Mouse (Mus musculus): ENCODE data around the gene Hdac4.

Gene Hdac4

GRCm38 (mm10) chr1:91959891-91960290 is 235.6 kb downstream of the Hdac4 start:
- DNase-seq = no peak

- no peak for DNase-seq
These were observed 236.5 kb downstream of the Hdac4 start for GRCm38 (mm10) chr1:91959044-91959443.

GRCm38 (mm10) chr1:91956229-91956628 is 239.3 kb downstream of the Hdac4 start:
- no peak for DNase-seq

GRCm38 (mm10) chr1:91954954-91955353 is 240.5 kb downstream of the Hdac4 start:
- DNase-seq = no peak

GRCm38 (mm10) chr1:91952912-91953311 is 242.6 kb downstream of the Hdac4 start:
- DNase-seq = no peak

- no peak for DNase-seq
These were observed 248.1 kb downstream of the Hdac4 start for GRCm38 (mm10) chr1:91947441-91947840.

- DNase-seq = no peak
These were observed 252.9 kb downstream of the Hdac4 start for GRCm38 (mm10) chr1:91942583-91942982.

- no peak for DNase-seq
These were observed 253.5 kb downstream of the Hdac4 start for GRCm38 (mm10) chr1:91942031-91942430.

GRCm38 (mm10) chr1:91941094-91941493 is 254.4 kb downstream of the Hdac4 start:
- no peak for DNase-seq

GRCm38 (mm10) chr1:91935171-91935570 is 260.3 kb downstream of the Hdac4 start:
- no peak for DNase-seq

- no peak for DNase-seq
These were observed 261.8 kb downstream of the Hdac4 start for GRCm38 (mm10) chr1:91933681-91934080.

- DNase-seq = no peak
These were observed 263.3 kb downstream of the Hdac4 start for GRCm38 (mm10) chr1:91932221-91932620.

GRCm38 (mm10) chr1:91931786-91932185 is 263.7 kb downstream of the Hdac4 start:
- DNase-seq = no peak

GRCm38 (mm10) chr1:91931196-91931595 is 264.3 kb downstream of the Hdac4 start:
- no peak for DNase-seq

GRCm38 (mm10) chr1:91929051-91929450 is 266.4 kb downstream of the Hdac4 start:
- DNase-seq = no peak

GRCm38 (mm10) chr1:91927536-91928315 is 267.8 kb downstream of the Hdac4 start:
- DNase-seq = no peak

GRCm38 (mm10) chr1:91923567-91923966 is 271.9 kb downstream of the Hdac4 start:
- no peak for DNase-seq

GRCm38 (mm10) chr1:91922235-91923152 is 273.0 kb downstream of the Hdac4 start:
- no peak for DNase-seq

- DNase-seq = no peak
These were observed 273.8 kb downstream of the Hdac4 start for GRCm38 (mm10) chr1:91921702-91922101.

GRCm38 (mm10) chr1:91921279-91921678 is 274.2 kb downstream of the Hdac4 start:
- no peak for DNase-seq

GRCm38 (mm10) chr1:91920038-91920589 is 275.4 kb downstream of the Hdac4 start:
- no peak for DNase-seq

- DNase-seq = no peak
These were observed 277.2 kb downstream of the Hdac4 start for GRCm38 (mm10) chr1:91918257-91918800.

- DNase-seq = no peak
These were observed 277.9 kb downstream of the Hdac4 start for GRCm38 (mm10) chr1:91917596-91917995.
